Mouse (Mus musculus): ENCODE measurements around the gene Pacs2. TPM values are rescaled to one million over a fixed set of nuclear protein-coding genes. Genes with fewer than 3 reads are reported as not detected.

Gene Pacs2
- total and polyA plus RNA-seq, 3 experiments, result 29.8 to 69.7 (median 62.5) TPM

GRCm38 (mm10) chr12:112974736-112975135 is 39.6 kb upstream of the Pacs2 start:
- Histone ChIP-seq H3K36me3 (ENCODE audit: control insufficient read depth in 1 of 2, insufficient read depth in 2 of 2, low read length in 2 of 2) (peaks cover 0 to 55% of the 10 kb centered on the region in 2 experiments; a peak in 2 of 4 replicates), H3K4me1 (ENCODE audit: control insufficient read depth in 1 of 2, insufficient read depth in 2 of 2, low read length in 2 of 2) (no peaks in the 10 kb centered on the region)

GRCm38 (mm10) chr12:112976371-112977073 is 37.8 kb upstream of the Pacs2 start, which contains the start of gene Btbd6:
Gene Btbd6, plus strand, starts transcription at chr12:112976482.
- Histone ChIP-seq H3K79me2 (ENCODE audit: control insufficient read depth, insufficient read depth, low read length, poor library complexity) (no peaks in the 10 kb centered on the region), H3K27me3 (ENCODE audit: control insufficient read depth in 1 of 2, insufficient read depth in 2 of 2, low read length in 2 of 2) (no peaks in the 10 kb centered on the region), H3K36me3 (ENCODE audit: control insufficient read depth in 1 of 2, insufficient read depth in 2 of 2, low read length in 2 of 2) (peaks cover 0 to 61% of the 10 kb centered on the region in 2 experiments; a peak in 2 of 4 replicates), H3K27ac (ENCODE audit: control insufficient read depth, low read depth, low read length) (no peak within 1 kb of the TSS), H3K4me1 (ENCODE audit: control insufficient read depth in 1 of 2, insufficient read depth in 2 of 2, low read length in 2 of 2) (no peaks in the 10 kb centered on the region), H3K9me3 (replicated peaks; ENCODE audit: insufficient read depth, low read length) (no peaks in the 10 kb centered on the region), H3K9ac (ENCODE audit: control insufficient read depth, low read depth, low read length, poor library complexity, severe bottlenecking) (no peak within 1 kb of the TSS), H3K4me3 (ENCODE audit: control insufficient read depth in 1 of 2, insufficient read depth in 1 of 2, low read depth in 2 of 2, low read length in 2 of 2) (no peak within 1 kb of the TSS)
- DNase-seq (ENCODE audit: low read depth, low spot score), result no peak
- no peak for TF ChIP-seq JUND (IDR thresholded peaks at IDR 0.05; ENCODE audit: low read depth, low read length)
- no peak for TF ChIP-seq GATA1 (IDR thresholded peaks at IDR 0.05; ENCODE audit: low read depth, low read length)
- no peak for TF ChIP-seq USF2 (IDR thresholded peaks at IDR 0.05; ENCODE audit: borderline replicate concordance in 1 of 2, insufficient read depth in 1 of 2, low read depth in 1 of 2, low read length in 2 of 2)
- no peak for TF ChIP-seq NELFE (IDR thresholded peaks at IDR 0.05; ENCODE audit: low read depth, low read length)
- no peak for TF ChIP-seq POLR2AphosphoS5 (IDR thresholded peaks at IDR 0.05; ENCODE audit: borderline replicate concordance, low read depth, low read length)
- TF ChIP-seq BHLHE40 (IDR thresholded peaks at IDR 0.05; ENCODE audit: borderline replicate concordance, low read depth, low read length), result no peak
- TF ChIP-seq UBTF (IDR thresholded peaks at IDR 0.05; ENCODE audit: borderline replicate concordance, insufficient read depth, low read depth, low read length), result no peak
- no peak for TF ChIP-seq CTCF (IDR thresholded peaks at IDR 0.05 in 2 of 3, conservative IDR thresholded peaks at IDR 0.05 in 1 of 3; ENCODE audit: control insufficient read depth in 1 of 3, insufficient read depth in 1 of 3, low read depth in 2 of 3, low read length in 3 of 3, poor library complexity in 1 of 3, severe bottlenecking in 1 of 3)
- no peak for TF ChIP-seq RCOR1 (IDR thresholded peaks at IDR 0.05; ENCODE audit: low read depth, low read length)
- TF ChIP-seq CHD1 (IDR thresholded peaks at IDR 0.05; ENCODE audit: low read depth, low read length), result no peak
- no peak for TF ChIP-seq MXI1 (IDR thresholded peaks at IDR 0.05; ENCODE audit: low read depth, low read length)
- no peak for TF ChIP-seq MAZ (IDR thresholded peaks at IDR 0.05; ENCODE audit: low read depth, low read length)
- no peak for TF ChIP-seq TAL1 (IDR thresholded peaks at IDR 0.05; ENCODE audit: low read length)
- TF ChIP-seq MAX (IDR thresholded peaks at IDR 0.05; ENCODE audit: low read length), result no peak
- no peak for TF ChIP-seq SIN3A (IDR thresholded peaks at IDR 0.05; ENCODE audit: low read length)
- TF ChIP-seq POLR2A (IDR thresholded peaks at IDR 0.05; ENCODE audit: control insufficient read depth in 1 of 2, insufficient read depth in 1 of 2, low read depth in 1 of 2, low read length in 2 of 2, poor library complexity in 1 of 2), result no peak
- no peak for TF ChIP-seq MYB (IDR thresholded peaks at IDR 0.05; ENCODE audit: low read depth, low read length)
- TF ChIP-seq ZNF384 (IDR thresholded peaks at IDR 0.05; ENCODE audit: low read depth, low read length), result no peak

More at GRCm38 (mm10) chr12:112974736-112975135, 39.6 kb upstream of the Pacs2 start:
- Histone ChIP-seq H3K27me3 (ENCODE audit: control insufficient read depth in 1 of 2, insufficient read depth in 2 of 2, low read length in 2 of 2) (no peaks in the 10 kb centered on the region), H3K4me3 (ENCODE audit: control insufficient read depth in 1 of 2, insufficient read depth in 1 of 2, low read depth in 2 of 2, low read length in 2 of 2) (no peak overlapping the region), H3K27ac (ENCODE audit: control insufficient read depth, low read depth, low read length) (no peak overlapping the region), H3K79me2 (ENCODE audit: control insufficient read depth, insufficient read depth, low read length, poor library complexity) (no peaks in the 10 kb centered on the region), H3K9me3 (replicated peaks; ENCODE audit: insufficient read depth, low read length) (no peaks in the 10 kb centered on the region), H3K9ac (ENCODE audit: control insufficient read depth, low read depth, low read length, poor library complexity, severe bottlenecking) (no peak overlapping the region)
- DNase-seq (ENCODE audit: low read depth, low spot score), result no peak
- TF ChIP-seq MEF2A (IDR thresholded peaks at IDR 0.05; ENCODE audit: extremely low read depth, insufficient replicate concordance, low read depth, low read length, poor library complexity, severe bottlenecking), result no peak
- TF ChIP-seq SIN3A (IDR thresholded peaks at IDR 0.05; ENCODE audit: low read length), result no peak
- TF ChIP-seq MAZ (IDR thresholded peaks at IDR 0.05; ENCODE audit: low read depth, low read length), result no peak
- no peak for TF ChIP-seq CTCF (IDR thresholded peaks at IDR 0.05 in 2 of 3, conservative IDR thresholded peaks at IDR 0.05 in 1 of 3; ENCODE audit: control insufficient read depth in 1 of 3, insufficient read depth in 1 of 3, low read depth in 2 of 3, low read length in 3 of 3, poor library complexity in 1 of 3, severe bottlenecking in 1 of 3)
- no peak for TF ChIP-seq POLR2AphosphoS2 (IDR thresholded peaks at IDR 0.05; ENCODE audit: low read length)
- no peak for TF ChIP-seq ZNF384 (IDR thresholded peaks at IDR 0.05; ENCODE audit: low read depth, low read length)
- TF ChIP-seq ELF1 (IDR thresholded peaks at IDR 0.05; ENCODE audit: low read depth, low read length), result no peak

Data from MEL (cell line).